Mouse (Mus musculus): Measurements from ENCODE around the gene Slc25a54. TPM values are rescaled to one million over a fixed set of nuclear protein-coding genes. Genes with fewer than 3 reads are reported as not detected.

The Slc25a54 gene
- polyA plus RNA-seq, 1 experiment from 2014 or later: not detected

GRCm38 (mm10) chr3:109119562-109119961 lies 39.3 kb downstream of the Slc25a54 start:
- WGBS: 69% methylated on average over 5 of the region's 5 CpGs
- Histone ChIP-seq H3K4me1 (ENCODE audit: control insufficient read depth, insufficient read depth, low read length) (peaks cover 14% of the 10 kb centered on the region; the same call in 1 of the 2 replicates), H3K9me3 (replicated peaks; ENCODE audit: control insufficient read depth, low read length) (peaks cover under 1% of the 10 kb centered on the region; the same call in 1 of the 2 replicates), H3K4me3 (replicated peaks; ENCODE audit: low read length) (no peak overlapping the region), H3K27me3 (ENCODE audit: control insufficient read depth, insufficient read depth, low read length) (no peaks in the 10 kb centered on the region), H3K27ac (ENCODE audit: low read length) (no peak overlapping the region), H3K4me2 (ENCODE audit: low read depth, low read length) (no peak overlapping the region), H3K36me3 (ENCODE audit: control insufficient read depth, insufficient read depth, low read length) (no peaks in the 10 kb centered on the region), H3K9ac (ENCODE audit: low read length) (no peak overlapping the region)
- no peak for ATAC-seq (ENCODE audit: insufficient read depth, low FRiP score)

- H3K27ac ChIP-seq (ENCODE audit: low read length): no peak overlapping the region
- H3K9me3 ChIP-seq (replicated peaks; ENCODE audit: control insufficient read depth, low read length): no peaks in the 10 kb centered on the region
- 60% methylated on average over 5 of the region's 5 CpGs for WGBS
- H3K36me3 ChIP-seq (ENCODE audit: control insufficient read depth, insufficient read depth, low read length): no peaks in the 10 kb centered on the region
- H3K4me3 ChIP-seq (replicated peaks; ENCODE audit: low read length): no peak overlapping the region
- ATAC-seq (ENCODE audit: insufficient read depth, low FRiP score): no peak
- H3K27me3 ChIP-seq (ENCODE audit: control insufficient read depth, insufficient read depth, low read length): no peaks in the 10 kb centered on the region
- peaks cover 14% of the 10 kb centered on the region; the same call in 1 of the 2 replicates for H3K4me1 ChIP-seq (ENCODE audit: control insufficient read depth, insufficient read depth, low read length)
- H3K9ac ChIP-seq (ENCODE audit: low read length): no peak overlapping the region
- no peak overlapping the region for H3K4me2 ChIP-seq (ENCODE audit: low read depth, low read length)
Measured at GRCm38 (mm10) chr3:109119973-109120372, 39.7 kb downstream of the Slc25a54 start.

- H3K36me3 ChIP-seq (ENCODE audit: control insufficient read depth, insufficient read depth, low read length): no peaks in the 10 kb centered on the region
- peak; percentile 93 for ATAC-seq (ENCODE audit: insufficient read depth, low FRiP score)
Measured at GRCm38 (mm10) chr3:109122641-109123530, 42.6 kb downstream of the Slc25a54 start, which contains the start of gene Slc25a24. TSS of gene Slc25a24 (plus strand) at chr3:109123149.

GRCm38 (mm10) chr3:109123531-109123981 lies 43.3 kb downstream of the Slc25a54 start:
- no peaks in the 10 kb centered on the region for H3K9me3 ChIP-seq (replicated peaks; ENCODE audit: control insufficient read depth, low read length)
- WGBS: 6% methylated on average over 8 of the region's 8 CpGs

More at GRCm38 (mm10) chr3:109122641-109123530, 42.6 kb downstream of the Slc25a54 start, which contains the start of gene Slc25a24:
- H3K27ac ChIP-seq (ENCODE audit: low read length): peak within 1 kb of the TSS; percentile 95
- H3K4me3 ChIP-seq (replicated peaks; ENCODE audit: low read length): peak within 1 kb of the TSS; percentile 73
- 1% methylated on average over 40 of the region's 49 CpGs for WGBS
- H3K9ac ChIP-seq (ENCODE audit: low read length): peak within 1 kb of the TSS; percentile 91
- H3K4me2 ChIP-seq (ENCODE audit: low read depth, low read length): peak within 1 kb of the TSS; percentile 70
- H3K4me1 ChIP-seq (ENCODE audit: control insufficient read depth, insufficient read depth, low read length): 0 out of 2 replicates have a peak, but pooled peaks cover 20% of the 10 kb centered on the region
- H3K9me3 ChIP-seq (replicated peaks; ENCODE audit: control insufficient read depth, low read length): no peaks in the 10 kb centered on the region
- no peaks in the 10 kb centered on the region for H3K27me3 ChIP-seq (ENCODE audit: control insufficient read depth, insufficient read depth, low read length)

GRCm38 (mm10) chr3:109124091-109124490 lies 43.8 kb downstream of the Slc25a54 start:
- Histone ChIP-seq H3K4me1 (ENCODE audit: control insufficient read depth, insufficient read depth, low read length) (0 out of 2 replicates have a peak, but pooled peaks cover 20% of the 10 kb centered on the region), H3K4me2 (ENCODE audit: low read depth, low read length) (peak overlapping the region; percentile 70), H3K27me3 (ENCODE audit: control insufficient read depth, insufficient read depth, low read length) (no peaks in the 10 kb centered on the region), H3K36me3 (ENCODE audit: control insufficient read depth, insufficient read depth, low read length) (no peaks in the 10 kb centered on the region), H3K9ac (ENCODE audit: low read length) (peak overlapping the region; percentile 91; the same call in 1 of the 2 replicates), H3K4me3 (replicated peaks; ENCODE audit: low read length) (peak overlapping the region; percentile 73), H3K27ac (ENCODE audit: low read length) (peak overlapping the region; percentile 95), H3K9me3 (replicated peaks; ENCODE audit: control insufficient read depth, low read length) (no peaks in the 10 kb centered on the region)
- WGBS: 29% methylated on average over 4 of the region's 4 CpGs
- no peak for ATAC-seq (ENCODE audit: insufficient read depth, low FRiP score)

More at GRCm38 (mm10) chr3:109123531-109123981, 43.3 kb downstream of the Slc25a54 start:
- Histone ChIP-seq H3K27me3 (ENCODE audit: control insufficient read depth, insufficient read depth, low read length) (no peaks in the 10 kb centered on the region), H3K4me3 (replicated peaks; ENCODE audit: low read length) (peak overlapping the region; percentile 73), H3K4me1 (ENCODE audit: control insufficient read depth, insufficient read depth, low read length) (0 out of 2 replicates have a peak, but pooled peaks cover 20% of the 10 kb centered on the region), H3K9ac (ENCODE audit: low read length) (peak overlapping the region; percentile 91), H3K36me3 (ENCODE audit: control insufficient read depth, insufficient read depth, low read length) (no peaks in the 10 kb centered on the region), H3K27ac (ENCODE audit: low read length) (peak overlapping the region; percentile 95), H3K4me2 (ENCODE audit: low read depth, low read length) (peak overlapping the region; percentile 70)
- peak; percentile 45; the same call in 1 of the 2 replicates for ATAC-seq (ENCODE audit: insufficient read depth, low FRiP score)

- Histone ChIP-seq H3K4me1 (ENCODE audit: control insufficient read depth, insufficient read depth, low read length) (0 out of 2 replicates have a peak, but pooled peaks cover 20% of the 10 kb centered on the region), H3K4me2 (ENCODE audit: low read depth, low read length) (no peak overlapping the region), H3K9me3 (replicated peaks; ENCODE audit: control insufficient read depth, low read length) (no peaks in the 10 kb centered on the region), H3K9ac (ENCODE audit: low read length) (no peak overlapping the region), H3K4me3 (replicated peaks; ENCODE audit: low read length) (no peak overlapping the region), H3K36me3 (ENCODE audit: control insufficient read depth, insufficient read depth, low read length) (no peaks in the 10 kb centered on the region), H3K27me3 (ENCODE audit: control insufficient read depth, insufficient read depth, low read length) (no peaks in the 10 kb centered on the region), H3K27ac (ENCODE audit: low read length) (no peak overlapping the region)
- WGBS: 74% methylated on average over 6 of the region's 6 CpGs
- no peak for ATAC-seq (ENCODE audit: insufficient read depth, low FRiP score)
Measured at GRCm38 (mm10) chr3:109125531-109125930, 45.3 kb downstream of the Slc25a54 start.

GRCm38 (mm10) chr3:109129768-109130167 lies 49.5 kb downstream of the Slc25a54 start:
- WGBS: 70% methylated on average over 5 of the region's 5 CpGs
- no peak overlapping the region for H3K9ac ChIP-seq (ENCODE audit: low read length)
- H3K4me2 ChIP-seq (ENCODE audit: low read depth, low read length): no peak overlapping the region
- no peak overlapping the region for H3K4me3 ChIP-seq (replicated peaks; ENCODE audit: low read length)
- no peak for ATAC-seq (ENCODE audit: insufficient read depth, low FRiP score)
- no peaks in the 10 kb centered on the region for H3K27me3 ChIP-seq (ENCODE audit: control insufficient read depth, insufficient read depth, low read length)
- 0 out of 2 replicates have a peak, but pooled peaks cover 8% of the 10 kb centered on the region for H3K4me1 ChIP-seq (ENCODE audit: control insufficient read depth, insufficient read depth, low read length)
- no peak overlapping the region for H3K27ac ChIP-seq (ENCODE audit: low read length)
- peaks cover 4% of the 10 kb centered on the region; the same call in 1 of the 2 replicates for H3K36me3 ChIP-seq (ENCODE audit: control insufficient read depth, insufficient read depth, low read length)
- H3K9me3 ChIP-seq (replicated peaks; ENCODE audit: control insufficient read depth, low read length): peaks cover 9% of the 10 kb centered on the region

GRCm38 (mm10) chr3:109132966-109133365 lies 52.7 kb downstream of the Slc25a54 start:
- H3K9me3 ChIP-seq (replicated peaks; ENCODE audit: control insufficient read depth, low read length): peaks cover 9% of the 10 kb centered on the region
- no peak overlapping the region for H3K9ac ChIP-seq (ENCODE audit: low read length)
- H3K36me3 ChIP-seq (ENCODE audit: control insufficient read depth, insufficient read depth, low read length): peaks cover 7% of the 10 kb centered on the region; the same call in 1 of the 2 replicates
- H3K27me3 ChIP-seq (ENCODE audit: control insufficient read depth, insufficient read depth, low read length): no peaks in the 10 kb centered on the region
- no peak overlapping the region for H3K27ac ChIP-seq (ENCODE audit: low read length)
- WGBS: 80% methylated on average over 4 of the region's 4 CpGs
- ATAC-seq (ENCODE audit: insufficient read depth, low FRiP score): no peak
- H3K4me2 ChIP-seq (ENCODE audit: low read depth, low read length): no peak overlapping the region
- H3K4me1 ChIP-seq (ENCODE audit: control insufficient read depth, insufficient read depth, low read length): no peaks in the 10 kb centered on the region
- no peak overlapping the region for H3K4me3 ChIP-seq (replicated peaks; ENCODE audit: low read length)

GRCm38 (mm10) chr3:109134036-109134435 lies 53.8 kb downstream of the Slc25a54 start:
- Histone ChIP-seq H3K4me2 (ENCODE audit: low read depth, low read length) (no peak overlapping the region), H3K27me3 (ENCODE audit: control insufficient read depth, insufficient read depth, low read length) (no peaks in the 10 kb centered on the region), H3K4me1 (ENCODE audit: control insufficient read depth, insufficient read depth, low read length) (no peaks in the 10 kb centered on the region), H3K9me3 (replicated peaks; ENCODE audit: control insufficient read depth, low read length) (peaks cover 9% of the 10 kb centered on the region), H3K36me3 (ENCODE audit: control insufficient read depth, insufficient read depth, low read length) (peaks cover 7% of the 10 kb centered on the region; the same call in 1 of the 2 replicates), H3K9ac (ENCODE audit: low read length) (no peak overlapping the region), H3K27ac (ENCODE audit: low read length) (no peak overlapping the region), H3K4me3 (replicated peaks; ENCODE audit: low read length) (no peak overlapping the region)
- no peak for ATAC-seq (ENCODE audit: insufficient read depth, low FRiP score)
- 95% methylated on average over 15 of the region's 15 CpGs for WGBS

Data from stomach, embryonic 16.5 days (tissue).